Mouse (Mus musculus): ENCODE data around the gene Gm21887.
"Not testable (repeated sequence)": the region's sequence is repeated elsewhere in the genome, so short reads cannot be mapped to it uniquely, and the experiment has no call there.

Gene Gm21887

DNA sequence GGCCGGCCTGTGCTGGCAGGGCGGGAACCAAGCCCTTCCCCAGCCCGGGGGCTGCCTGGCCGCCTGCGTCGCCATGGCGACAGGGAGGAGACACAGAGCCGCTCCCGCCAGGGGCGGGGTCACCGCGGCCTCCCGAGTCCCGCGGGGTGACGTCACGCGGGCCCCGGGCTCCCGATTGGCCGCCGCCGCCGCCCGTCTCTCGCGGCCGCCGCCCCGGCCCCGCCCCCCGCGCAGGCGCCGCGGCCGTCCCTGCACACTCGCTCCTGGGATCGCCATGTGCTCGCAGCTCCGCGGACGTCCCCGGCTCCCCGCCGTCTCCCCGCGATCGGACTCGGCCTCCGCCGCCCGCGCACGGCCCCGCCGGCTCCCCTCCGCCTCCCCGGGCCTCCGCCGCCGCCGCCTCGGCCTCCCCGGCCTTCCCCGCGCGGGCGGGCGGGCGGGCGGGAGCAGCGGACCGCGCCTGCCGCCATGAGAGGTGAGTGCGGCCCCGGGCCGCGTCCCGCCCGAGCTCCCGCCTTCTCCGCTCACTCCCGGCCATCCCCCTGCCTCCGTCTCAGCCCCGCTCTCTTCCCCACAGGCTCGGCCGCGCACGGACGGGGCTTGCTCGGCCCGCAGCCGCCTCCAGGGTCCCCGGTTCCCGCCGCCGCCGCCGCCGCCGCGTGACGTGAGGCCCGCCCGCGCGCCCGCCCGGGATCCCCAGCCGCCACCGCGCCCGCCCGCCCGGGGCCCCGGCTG is at the start of gene Gm21887:
Gene Gm21887 (plus strand): TSS at position 644 of the 735 bp plus-strand sequence.
- DNase-seq (ENCODE audit: low read depth), result not testable (repeated sequence)

DNA sequence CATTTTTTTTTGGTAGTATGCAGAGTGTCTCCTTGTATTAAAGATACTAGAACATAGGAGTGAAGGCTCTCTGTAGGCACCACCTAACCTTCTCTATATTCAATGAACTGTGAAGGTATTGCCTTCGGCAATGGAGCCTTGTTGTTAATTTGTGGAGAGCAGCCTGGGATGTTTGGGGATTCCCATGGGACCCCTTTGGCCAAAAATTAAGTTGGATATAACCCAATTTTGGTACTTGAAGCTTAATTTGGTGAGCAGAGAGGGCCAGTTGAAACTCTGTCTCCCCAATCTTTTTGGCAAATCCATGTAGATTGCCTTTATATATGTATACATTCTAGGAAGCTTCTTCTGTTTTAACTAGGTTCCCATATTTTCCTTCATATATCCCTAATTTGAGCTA is 40.1 kb upstream of the Gm21887 start:
- DNase-seq (ENCODE audit: low read depth), result no peak

DNA sequence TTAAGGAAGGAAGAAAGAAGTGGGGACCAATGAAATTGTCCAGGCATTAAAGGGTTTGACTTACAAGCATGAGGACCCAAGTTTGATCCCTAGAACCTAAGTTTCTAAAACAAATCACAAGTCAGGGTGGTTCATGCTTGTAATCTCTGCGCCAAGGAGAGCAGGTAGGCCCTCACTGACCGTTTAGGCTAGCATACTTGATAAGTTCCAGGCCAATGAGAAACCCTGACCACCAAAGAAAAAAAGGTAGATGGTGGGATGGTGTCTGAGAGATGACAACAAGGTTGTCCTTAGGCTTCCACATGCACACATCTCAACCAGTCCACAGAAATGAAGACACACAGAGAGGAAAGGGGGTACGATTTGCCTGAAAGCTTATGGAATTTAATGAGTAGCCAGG is 39.7 kb upstream of the Gm21887 start:
- not testable (repeated sequence) for DNase-seq (ENCODE audit: low read depth)

DNA sequence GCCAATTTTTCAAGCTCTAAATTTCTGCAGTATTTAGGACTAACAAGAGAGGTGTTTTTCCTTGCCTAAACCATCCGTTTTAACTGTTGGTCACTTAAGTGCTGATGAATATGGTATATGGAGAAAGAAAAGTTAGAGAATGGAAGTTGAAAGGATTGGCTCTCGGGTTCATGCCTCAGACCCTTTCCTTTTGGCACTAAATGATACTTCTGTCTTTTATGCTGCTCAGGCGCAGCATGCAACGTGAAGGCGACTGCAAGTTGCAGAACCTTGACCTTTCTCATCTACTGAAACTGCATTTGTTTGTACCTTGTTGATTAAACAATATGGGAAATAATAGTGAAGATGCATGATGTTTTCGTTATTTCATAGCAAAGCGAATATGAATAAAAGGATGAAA is 38.9 kb upstream of the Gm21887 start:
- DNase-seq (ENCODE audit: low read depth), result not testable (repeated sequence)

DNA sequence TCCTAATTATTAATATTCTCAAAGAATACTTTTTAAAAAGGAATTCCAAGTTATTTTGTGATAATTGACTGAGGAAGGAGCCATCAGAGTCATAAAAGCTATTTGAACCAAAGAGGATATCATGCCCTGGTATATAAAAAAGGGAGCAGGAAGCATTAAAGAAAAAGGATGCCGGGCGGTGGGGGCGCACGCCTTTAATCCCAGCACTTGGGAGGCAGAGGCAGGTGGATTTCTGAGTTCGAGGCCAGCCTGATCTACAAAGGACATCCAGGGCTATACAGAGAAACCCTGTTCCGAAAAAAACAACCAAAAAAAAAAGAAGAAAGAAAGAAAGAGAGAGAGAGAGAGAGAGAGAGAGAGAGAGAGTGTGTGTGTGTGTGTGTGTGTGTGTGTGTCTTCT is 37.9 kb upstream of the Gm21887 start:
- DNase-seq (ENCODE audit: low read depth), result not testable (repeated sequence)

DNA sequence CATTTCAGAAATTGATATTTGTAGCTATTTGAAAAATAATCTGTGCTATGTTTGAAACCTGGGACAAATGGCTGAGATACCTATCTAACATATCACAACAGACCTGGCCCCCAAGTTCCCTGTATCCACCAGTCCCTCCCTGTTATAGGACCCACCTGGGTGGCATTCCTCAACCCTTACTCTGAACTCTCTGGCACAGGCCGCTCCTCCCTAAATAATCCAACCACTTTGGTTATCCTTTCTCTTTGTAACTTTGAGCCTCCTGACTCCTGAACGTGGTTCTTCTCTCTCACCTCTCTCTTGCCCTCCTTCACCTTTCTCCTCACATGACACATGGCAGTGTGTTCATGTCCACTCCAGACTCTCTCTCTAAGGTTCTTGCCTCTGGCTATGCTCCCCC is 37.3 kb upstream of the Gm21887 start:
- DNase-seq (ENCODE audit: low read depth), result not testable (repeated sequence)

DNA sequence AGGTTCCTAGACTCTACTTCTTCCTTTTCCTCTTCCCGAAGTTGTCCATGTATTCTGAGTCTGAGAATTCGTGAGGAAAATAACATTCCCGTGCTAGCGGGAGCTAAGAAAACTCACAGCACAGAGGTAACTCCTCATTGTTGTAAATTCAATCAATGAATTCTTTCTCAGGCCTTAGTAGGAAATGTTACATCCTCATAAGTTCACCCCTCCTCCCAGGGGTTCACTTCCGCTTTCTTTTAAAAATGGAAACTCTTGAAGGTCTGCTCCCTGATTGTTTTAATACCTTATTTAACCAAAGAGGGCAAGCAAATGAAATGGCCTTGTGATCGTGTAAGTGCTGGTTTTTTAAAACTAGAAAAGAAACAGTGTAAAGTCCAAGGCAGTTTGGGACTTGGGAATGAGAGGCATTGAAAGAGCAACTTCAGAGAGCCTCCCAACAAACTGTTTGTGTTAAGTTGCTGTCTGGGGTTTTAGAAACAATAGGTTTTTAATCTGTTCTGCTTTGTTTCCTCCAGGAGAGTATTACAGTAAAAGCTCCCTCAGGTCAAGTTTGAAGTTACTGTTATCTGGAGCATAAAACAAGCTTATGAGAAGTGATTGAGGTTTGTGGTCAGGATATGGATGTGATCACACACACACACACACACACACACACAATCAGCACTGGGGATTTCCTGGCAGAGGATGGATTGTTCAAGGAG is 36.5 kb upstream of the Gm21887 start:
- DNase-seq (ENCODE audit: low read depth), result not testable (repeated sequence)

DNA sequence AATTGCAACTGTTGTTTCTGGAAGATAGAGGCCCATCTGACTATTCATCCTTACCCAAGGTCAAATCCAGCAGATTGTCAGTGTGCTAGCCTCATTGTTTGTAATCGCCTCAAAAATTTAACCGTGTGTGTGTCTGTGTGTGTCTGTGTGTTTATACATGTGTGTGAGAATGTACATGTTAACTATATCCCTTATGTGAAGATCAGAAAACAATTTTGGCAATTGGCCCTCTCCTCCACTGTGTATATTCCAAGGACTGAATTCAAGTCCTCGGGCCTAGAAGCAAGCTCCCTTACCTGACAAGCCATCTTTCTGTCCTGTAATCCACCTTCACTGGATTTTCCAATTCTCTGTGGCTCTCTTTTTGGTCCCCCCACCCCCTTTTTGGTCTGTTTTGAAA is 35.7 kb upstream of the Gm21887 start:
- not testable (repeated sequence) for DNase-seq (ENCODE audit: low read depth)

DNA sequence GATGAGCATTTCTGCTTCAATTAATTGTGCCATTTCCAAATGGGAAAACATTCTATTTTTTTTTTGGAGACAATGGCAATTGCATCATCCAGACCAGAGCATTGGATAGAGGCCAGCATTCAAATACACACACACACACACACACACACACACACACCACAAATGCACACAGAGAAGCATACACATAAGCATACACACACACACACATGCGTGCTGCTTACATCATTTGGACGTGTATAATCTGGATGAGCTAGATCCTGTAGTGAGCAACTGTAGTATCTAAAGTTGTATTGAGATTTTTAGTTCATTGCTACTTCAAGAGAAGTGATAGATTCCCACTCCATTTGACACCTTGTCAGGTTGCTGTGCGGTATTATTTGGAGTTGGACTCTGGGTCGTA is 35.0 kb upstream of the Gm21887 start:
- not testable (repeated sequence) for DNase-seq (ENCODE audit: low read depth)

DNA sequence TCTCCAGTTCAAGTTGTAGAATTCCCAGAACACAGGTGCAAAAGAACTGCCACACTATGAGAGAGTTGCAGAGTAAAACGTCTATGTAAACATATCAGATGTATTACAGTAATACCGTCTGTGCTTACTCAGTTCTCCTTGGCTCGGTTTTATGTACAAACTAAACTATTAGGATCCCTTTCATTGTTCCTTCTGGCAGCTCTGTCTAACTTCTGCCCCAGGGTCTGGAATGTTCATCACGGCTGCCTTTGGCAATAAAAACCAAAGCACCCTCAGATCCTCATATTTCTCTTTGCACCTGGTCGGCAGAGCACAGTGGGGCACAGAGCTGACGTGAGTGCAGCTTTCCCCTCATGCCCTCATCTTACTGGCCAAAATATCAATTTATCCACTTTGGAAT is 34.5 kb upstream of the Gm21887 start:
- not testable (repeated sequence) for DNase-seq (ENCODE audit: low read depth)

DNA sequence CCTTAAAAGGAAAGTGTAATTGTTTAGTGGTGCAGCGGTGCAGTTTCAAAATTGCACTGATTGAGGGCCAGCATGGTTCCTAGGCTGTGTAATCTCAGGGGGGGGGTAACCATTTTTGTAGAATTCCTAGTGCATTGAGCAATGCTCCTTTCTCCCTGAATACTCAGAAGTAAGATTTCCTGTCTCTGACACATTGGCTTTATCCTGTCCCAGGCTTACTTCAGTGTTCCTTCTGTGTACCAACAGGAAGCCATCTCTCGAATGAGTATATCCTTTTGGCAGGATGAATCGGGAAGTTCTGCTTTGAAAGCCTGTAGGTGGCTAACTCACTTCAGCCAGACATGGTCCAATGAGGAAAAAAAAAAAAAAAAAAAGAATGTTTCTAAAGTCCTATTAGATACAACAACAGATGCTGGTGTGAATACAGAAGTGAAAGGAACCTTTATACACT is 33.8 kb upstream of the Gm21887 start:
- DNase-seq (ENCODE audit: low read depth), result peak; percentile 87

DNA sequence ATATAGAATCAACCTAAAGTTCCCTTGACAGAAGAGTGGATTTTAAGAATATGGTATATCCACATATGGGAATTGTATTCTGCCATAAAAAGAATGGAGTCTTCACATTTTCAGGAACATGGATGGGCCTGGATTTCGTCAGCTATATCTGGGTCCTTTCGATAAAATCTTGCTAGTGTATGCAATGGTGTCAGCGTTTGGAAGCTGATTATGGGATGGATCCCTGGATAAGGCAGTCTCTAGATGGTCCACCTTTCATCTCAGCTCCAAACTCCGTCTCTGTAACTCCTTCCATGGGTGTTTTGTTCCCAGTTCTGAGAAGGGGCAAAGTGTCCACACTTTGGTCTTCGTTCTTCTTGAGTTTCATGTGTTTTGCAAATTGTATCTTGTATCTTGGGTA is 33.1 kb upstream of the Gm21887 start:
- DNase-seq (ENCODE audit: low read depth), result not testable (repeated sequence)

DNA sequence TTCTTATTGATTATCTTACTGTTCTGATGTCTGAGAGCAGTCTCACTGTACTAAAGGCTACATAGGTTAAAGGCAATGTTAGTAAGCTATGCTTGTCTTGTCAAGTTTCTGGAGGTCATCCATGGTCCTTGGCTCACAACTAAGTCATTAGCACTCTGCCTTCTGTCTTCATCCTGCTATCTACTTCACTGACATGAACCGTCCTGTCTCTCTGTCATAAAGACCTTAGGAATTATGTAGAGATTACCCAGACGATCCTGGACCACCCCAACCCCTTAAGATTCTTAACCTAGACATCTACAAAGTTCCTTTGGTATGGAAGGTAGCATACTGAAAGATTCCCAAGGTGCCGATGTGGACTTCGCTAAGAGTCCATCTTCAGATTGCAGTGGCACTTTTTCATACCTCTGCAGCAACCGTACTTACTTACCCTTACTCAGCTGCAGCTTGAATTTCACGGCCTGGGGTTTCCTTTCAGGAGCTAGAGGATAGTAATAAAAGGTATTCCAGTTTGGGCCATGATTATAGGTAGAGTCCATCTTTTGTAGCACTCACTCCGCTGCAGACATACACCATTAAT is 31.5 kb upstream of the Gm21887 start:
- DNase-seq (ENCODE audit: low read depth), result not testable (repeated sequence)

DNA sequence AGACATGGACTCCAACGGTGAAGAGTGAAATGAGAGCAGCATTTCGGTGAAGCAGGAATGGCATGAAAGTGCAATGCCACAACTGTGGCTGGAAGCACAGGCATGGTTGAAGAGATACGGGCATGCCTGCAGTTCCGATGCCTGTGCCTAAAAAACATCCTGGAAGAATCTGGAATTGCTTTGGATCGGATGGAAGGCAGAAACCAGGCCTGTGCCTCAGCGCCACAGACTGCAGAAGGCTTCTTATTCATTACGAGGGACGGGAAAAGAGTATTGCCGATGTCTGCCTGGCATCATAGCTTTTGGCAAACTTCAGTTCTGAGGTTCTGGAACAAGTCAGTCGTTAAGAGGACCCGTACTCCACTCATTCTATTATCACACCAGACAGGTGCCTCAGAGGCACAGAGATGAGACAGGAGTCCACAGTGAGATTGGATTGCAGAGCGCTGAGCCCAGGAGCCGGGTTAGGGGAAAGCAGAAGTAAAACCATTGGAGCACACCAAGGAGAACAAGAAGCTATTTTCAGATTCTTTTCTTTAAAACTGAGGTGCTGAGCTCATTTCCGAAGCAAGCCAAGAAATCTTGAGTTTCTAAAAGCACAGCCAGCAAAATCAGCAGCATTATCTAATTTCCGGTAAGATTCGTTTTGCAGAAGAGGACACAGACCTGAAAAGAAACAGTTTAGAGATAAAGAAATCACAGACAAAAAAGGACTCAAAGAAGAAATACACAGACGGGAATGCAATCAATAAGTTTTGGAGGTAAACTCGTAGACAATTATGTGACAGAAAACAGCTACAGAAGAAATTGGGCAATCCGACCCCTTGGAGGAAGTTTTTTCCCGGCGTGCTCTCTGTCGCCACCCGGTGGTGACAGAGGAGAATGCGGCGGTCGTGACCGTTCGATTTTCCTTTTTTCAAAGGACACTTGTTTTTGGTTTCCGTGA is 30.8 kb upstream of the Gm21887 start:
- peak; percentile 89 for DNase-seq (ENCODE audit: low read depth)

DNA sequence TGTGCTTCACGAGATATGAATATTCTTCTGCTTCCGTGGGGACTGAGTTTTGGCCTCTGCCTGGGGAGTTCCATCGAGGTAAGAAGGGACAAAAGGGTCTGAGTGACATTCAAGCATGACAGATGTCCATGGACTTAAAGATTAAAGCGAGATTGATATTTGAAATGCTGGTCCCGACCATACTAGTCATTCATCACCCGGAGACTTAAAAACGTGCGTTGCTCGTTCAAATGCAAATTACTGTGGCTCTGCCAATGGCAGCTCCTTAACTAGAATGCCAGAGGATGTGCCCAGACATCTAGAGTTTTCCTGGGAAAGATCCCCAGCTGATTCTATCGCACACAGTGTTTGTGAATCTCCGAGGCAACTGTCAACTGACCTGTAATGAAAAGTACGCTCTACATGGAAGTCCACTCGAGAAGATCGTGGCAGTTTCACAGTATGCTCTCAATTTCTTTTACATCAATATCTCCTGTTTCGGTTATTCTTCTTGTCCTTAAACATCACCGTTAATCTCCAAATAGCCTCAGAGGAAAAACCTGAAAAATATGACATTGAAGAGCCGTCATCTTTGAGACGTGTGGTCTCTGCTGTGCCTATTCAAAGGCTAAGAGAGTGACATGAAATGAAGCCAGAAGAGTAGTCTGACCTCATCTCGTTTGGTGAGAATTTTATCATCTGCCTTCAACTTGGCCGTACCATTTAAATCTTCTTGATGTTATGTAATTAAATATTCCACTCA is 29.8 kb upstream of the Gm21887 start:
- DNase-seq (ENCODE audit: low read depth), result not testable (repeated sequence)

DNA sequence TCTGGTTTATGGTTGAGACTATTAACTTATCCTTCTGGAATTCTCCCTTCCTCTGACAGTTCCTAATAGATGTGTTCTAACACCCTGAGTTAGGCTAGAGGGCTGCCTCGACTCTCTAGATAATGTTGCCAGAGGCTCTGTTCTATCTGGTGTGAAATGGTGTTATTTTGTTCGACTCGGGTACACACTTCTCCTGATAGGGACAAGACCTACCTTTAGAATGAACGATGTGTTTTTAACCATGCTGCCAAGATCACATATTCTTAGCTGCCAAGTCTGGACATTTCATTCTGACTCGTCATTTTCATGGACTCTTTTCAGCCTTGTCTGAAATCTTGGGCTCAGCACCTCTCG is 29.3 kb upstream of the Gm21887 start:
- not testable (repeated sequence) for DNase-seq (ENCODE audit: low read depth)

DNA sequence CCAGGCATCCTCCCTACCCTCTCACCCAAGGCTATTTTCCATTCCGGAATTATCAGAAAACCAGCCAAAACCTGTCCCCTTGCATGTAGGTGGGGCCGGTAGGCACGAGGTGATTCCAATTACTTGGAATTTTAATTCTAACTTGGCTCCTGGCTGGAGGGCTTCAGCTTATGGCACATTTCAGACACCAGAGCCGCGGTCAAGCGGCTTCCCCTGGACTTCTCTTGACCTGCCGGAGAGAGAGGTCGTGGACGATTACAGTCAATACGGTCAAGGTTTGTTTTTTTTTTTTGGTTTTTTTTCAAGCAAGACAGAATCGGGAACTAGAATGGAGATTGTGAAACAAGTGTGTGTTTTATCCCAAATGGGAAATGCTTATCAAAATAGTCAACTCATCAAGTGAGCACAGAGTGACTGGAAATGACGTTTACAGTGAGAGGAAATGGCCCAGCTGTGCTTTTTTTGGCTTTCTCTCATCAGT is 28.6 kb upstream of the Gm21887 start:
- no peak for DNase-seq (ENCODE audit: low read depth)

DNA sequence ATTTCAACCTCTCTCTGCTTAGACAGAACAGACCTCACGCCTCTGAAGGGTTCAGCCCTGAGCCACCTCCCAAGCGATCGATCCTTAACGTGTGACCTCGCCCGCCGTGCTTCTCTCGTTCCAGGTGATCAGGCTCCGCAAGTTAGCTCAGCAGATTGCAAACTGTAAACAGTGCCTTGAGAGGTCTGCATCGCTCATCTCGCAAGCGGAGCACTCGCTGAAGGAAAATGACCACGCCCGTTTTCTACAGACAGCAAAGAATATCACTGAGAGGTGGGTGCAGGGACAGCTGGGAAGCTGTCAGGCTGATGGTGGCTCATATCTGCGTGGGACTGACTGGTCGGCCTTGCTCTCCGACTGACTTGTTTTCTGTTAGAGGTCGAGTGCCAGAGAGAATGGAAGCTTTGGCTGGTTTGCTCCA is 27.7 kb upstream of the Gm21887 start:
- DNase-seq (ENCODE audit: low read depth), result not testable (repeated sequence)

DNA sequence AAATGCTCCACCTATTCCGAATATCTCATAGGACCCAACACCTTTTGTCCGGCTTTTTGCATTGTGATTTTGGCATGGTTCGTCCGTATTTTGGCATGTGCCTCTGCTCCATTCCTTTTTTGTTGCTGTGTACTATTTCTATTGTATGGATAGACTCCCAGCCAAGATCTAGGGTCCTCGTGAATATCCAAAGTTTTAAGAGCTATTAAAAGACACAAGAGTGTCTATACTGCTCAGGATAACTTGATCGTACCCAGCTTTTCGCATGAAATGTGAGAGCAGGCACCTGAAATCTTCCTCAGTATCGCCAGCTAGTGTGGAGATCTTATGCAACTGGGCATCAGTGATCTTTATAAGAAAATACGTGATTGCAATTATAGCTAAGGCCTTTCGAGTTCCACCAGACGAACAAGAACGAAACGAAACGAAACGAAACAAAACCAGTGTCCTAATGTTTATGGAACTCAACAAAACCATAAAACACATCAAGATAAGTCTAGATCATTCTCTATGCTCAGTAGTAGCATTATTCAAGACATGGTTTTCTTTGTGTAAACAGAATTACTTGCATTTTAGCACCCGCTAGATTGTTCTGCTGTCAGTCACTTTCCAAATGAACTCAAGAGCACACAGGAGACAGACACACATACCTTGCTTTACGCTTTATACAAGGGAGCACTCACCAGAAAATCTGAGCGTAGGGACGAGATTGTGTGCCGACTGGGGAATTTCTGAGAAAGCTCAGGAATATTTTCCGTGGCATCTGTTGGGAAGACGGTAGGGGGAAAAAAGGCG is 26.7 kb upstream of the Gm21887 start:
- DNase-seq (ENCODE audit: low read depth), result not testable (repeated sequence)
